Mouse (Mus musculus) CD4-positive helper T cell, adult 2 months (primary cell): ENCODE data around the gene Fus.
"Not testable (repeated sequence)": the region's sequence is repeated elsewhere in the genome, so short reads cannot be mapped to it uniquely, and the experiment has no call there.

Source experiments
- DNase-seq: peaks from one replicate; pipeline ENCODE4 v3.0.0-alpha.2; 2012; ENCODE audit warnings: low read depth, missing footprints, low spot score

The Fus gene

GRCm38 (mm10) chr7:128004487-128005362 is 37.5 kb downstream of the Fus start:
- DNase-seq: no peak

DNA sequence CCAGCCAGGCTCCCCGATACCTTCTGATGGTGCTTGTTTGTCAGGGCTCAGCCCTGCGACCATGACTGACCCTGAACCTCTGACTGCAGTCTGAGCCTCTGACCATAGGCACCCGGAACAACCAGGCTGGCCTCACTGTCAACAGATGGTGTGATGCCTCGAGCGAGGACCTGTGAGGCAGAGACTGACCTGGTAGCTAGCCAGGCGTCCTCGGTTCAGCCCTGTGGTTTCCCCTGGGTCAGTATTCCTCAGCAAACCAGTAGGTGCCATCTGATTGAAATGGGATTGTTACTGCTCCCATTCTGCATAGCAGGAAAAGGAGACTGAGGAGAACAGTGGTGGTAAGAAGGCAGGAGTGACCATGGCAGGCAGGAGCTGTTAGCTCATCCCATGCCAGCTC is 38.9 kb downstream of the Fus start:
- DNase-seq: no peak

- no peak for DNase-seq
These were observed 42.6 kb downstream of the Fus start for GRCm38 (mm10) chr7:128009715-128010340.

- no peak for DNase-seq
These were observed 45.0 kb downstream of the Fus start for GRCm38 (mm10) chr7:128012136-128012780.

GRCm38 (mm10) chr7:128013116-128013515 is 45.9 kb downstream of the Fus start:
- DNase-seq: no peak

GRCm38 (mm10) chr7:128016134-128016533 is 48.9 kb downstream of the Fus start:
- DNase-seq: not testable (repeated sequence)

GRCm38 (mm10) chr7:128016650-128017049 is 49.4 kb downstream of the Fus start:
- DNase-seq: no peak

DNA sequence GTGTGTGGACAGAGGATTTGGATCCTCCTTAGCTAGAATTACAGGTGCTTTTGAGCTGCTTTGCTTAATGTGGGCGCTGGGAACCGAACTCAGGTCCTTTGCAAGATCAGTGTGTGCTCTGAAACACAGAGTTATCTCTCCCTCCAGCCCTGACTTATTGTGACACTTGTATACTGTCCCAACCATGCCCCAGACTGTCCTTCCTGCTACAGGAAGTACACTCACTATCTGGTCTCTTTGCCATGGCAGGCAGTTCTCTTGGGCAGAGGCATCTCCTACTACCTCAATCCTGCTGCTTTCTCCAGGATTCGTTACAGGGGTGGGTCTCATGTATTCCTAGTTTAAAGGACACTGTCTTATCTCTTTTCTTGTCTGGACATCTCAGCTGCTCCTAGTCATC is 51.0 kb downstream of the Fus start:
- DNase-seq: no peak

DNA sequence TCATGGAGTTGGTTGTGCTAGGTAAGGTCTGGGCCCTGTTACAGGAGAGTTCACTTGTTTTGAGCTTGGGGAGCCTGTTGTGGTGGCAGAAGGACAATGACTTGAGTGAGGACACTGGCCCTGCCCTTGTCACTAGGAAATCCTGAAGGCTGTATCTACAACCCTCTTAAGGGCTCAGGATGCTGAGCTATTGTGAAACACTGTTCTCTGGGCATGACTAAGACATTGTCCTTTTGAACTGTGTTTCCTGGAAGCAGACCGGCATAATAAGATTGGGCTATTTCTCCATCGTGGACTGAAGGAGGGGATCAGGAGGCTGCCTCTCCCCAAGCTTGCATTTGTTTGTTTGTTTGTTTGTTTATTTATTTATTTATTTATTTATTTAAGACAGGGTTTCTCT is 51.9 kb downstream of the Fus start:
- no peak for DNase-seq

GRCm38 (mm10) chr7:128022974-128023373 is 55.7 kb downstream of the Fus start:
- peak; percentile 22 for DNase-seq

GRCm38 (mm10) chr7:128023565-128023964 is 56.3 kb downstream of the Fus start:
- DNase-seq: no peak

DNA sequence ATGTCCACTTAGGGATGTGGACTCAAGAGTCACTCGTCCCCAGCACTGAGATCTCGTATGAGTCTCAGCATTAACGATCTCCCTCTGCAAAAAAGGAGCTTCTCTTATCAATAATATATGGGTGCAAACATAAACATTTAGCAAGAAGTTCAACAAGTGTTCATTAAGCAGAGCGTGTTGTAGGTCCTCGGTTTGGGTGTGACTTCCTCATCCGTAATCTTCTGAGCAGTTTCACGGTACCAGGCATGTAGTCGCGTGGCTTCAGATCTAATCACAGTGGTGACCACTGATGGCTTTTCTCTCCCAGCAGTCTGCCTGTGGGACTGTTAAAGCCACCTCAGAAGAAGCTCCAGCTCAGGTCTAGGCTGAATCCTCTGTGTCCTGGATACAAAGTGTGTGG is 57.1 kb downstream of the Fus start:
- no peak for DNase-seq

DNA sequence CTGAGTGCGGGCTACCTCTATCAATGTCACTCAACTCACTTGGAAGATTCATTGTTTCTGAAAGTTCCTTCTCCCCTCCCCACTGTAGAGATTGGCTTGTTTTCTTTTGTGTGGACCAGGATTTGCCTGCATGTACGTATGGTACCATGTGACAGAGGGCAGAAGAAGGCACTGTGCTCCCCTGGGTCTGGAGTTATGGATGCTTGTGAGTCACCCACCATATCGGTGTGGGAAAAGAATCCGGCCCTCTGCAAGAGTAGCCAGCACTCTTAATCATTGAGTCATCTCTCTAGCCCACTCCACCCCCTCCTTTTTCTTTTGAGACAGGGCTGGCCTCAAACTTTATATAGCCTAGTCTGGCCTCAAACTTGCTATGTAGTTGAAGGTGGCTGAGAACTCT is 57.7 kb downstream of the Fus start:
- DNase-seq: no peak

DNA sequence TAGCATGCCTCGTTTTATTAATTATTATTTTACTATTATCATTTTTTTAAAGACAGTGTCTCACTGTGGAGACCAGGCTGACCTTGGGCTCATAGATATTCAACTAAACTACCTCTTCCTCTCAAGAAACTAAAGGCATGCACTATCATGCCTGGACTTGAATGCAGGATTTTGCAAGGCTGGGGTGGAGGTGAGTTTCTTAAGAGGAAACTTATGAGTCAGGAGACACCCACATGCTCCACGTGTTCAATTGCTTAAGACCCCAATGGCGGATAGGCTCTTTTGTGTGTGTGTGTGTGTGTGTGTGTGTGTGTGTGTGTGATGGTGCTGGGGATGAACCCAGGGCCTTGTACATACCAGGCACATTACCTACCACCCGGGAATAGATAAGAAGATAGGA is 58.1 kb downstream of the Fus start:
- no peak for DNase-seq

GRCm38 (mm10) chr7:128031403-128031976 is 64.2 kb downstream of the Fus start:
- no peak for DNase-seq

DNA sequence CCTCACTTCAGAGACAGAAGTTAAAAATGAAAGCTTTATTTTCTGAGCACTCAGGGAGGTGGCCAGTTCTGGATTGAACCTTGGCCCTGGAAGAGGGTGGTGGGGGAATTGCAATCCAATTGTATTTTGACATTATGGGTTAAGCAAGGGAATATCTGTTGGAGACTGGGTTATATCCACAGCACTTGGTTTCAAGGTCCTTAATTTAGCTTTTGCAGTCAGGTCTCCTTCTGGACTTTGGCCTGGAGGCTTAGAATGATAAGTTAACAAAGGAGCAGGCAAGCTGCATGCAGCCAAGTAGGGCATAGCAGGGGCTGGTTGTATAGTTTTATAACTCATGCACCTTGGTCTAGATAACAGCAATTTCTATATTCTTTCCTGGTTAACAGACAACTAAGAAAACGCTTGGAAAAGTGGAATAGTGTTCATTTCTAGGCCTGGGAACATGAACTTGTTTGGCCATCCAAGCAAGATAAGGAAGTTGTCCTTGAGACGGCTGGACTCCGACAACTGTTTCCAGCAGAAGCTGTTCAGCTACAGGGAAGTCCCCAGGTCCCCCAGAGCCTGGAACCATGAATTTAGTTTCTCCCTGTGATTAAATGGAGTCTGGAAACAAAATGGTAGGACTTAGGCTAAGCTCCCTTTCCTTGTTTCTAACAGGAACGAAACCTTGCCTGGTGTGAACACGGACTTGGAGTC is 65.2 kb downstream of the Fus start:
- no peak for DNase-seq

- no peak for DNase-seq
These were observed 65.7 kb downstream of the Fus start for GRCm38 (mm10) chr7:128032989-128033293.

DNA sequence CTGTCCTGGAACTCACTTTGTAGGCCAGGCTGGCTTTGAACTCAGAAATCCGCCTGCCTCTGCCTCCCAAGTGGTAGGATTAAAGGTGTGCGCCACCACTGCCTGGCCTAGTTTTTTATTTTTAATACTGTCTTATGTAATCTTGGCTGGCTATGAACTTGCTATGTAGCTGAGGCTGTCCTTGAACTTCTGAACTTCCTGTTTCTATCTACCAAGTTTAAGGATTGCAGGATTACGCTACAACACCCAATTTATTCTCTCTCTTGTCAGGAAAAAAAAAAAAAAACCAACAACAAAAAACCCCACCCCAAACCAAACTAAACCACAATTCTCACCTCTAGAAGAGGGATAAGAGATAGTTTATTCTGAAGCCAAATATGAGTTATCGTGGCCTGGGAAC is 66.4 kb downstream of the Fus start:
- DNase-seq: no peak
